In the genomic region with DNA sequence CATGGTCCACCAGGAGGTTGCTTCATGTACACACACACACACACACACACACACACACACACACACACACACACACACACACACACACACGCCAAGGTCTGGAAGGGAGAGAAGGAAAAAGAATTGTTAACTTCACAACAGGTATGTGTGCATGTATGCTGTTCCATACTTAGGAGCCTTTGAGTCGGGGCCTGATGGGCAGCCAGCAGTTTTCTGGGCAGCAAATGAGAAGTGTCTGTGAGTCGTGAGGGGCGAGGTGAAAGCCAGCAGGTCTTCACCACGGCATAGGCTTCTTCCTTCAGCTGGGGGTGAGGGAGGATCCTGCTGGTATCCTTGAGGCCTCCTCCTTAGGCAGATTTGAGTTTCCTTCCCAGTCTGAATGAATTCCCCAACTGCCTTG, we compare ENCODE assay signal across 24 mouse cellular contexts.
DNase-seq lines count a peak whose midpoint lies in the region; ATAC-seq and TF ChIP-seq lines count a peak whose summit lies in the region.
"Had no signal": no experiment of that assay in that cellular context is flagged by ENCODE, and none has a peak within 500 bp of the region (broad histone marks: within the 10 kb centered on the region; RNA-seq: fewer than 3 reads in every experiment).

No protein-coding gene starts in this region.

- H3K9me3 ChIP-seq in heart, embryonic 10.5 days = no peaks in the 10 kb centered on the region
- no peaks in the 10 kb centered on the region for H3K9me3 ChIP-seq in liver, postnatal 0 days (ENCODE audit: low read length)
- H3K9me3 ChIP-seq in liver, embryonic 12.5 days (replicated peaks) = no peaks in the 10 kb centered on the region
- H3K9me3 ChIP-seq: embryonic facial prominence, embryonic 12.5 days; embryonic facial prominence, embryonic 15.5 days; forebrain, embryonic 12.5 days; heart, embryonic 12.5 days; heart, embryonic 15.5 days; hindbrain, embryonic 12.5 days; hindbrain, embryonic 15.5 days had no signal

- H3K36me3 ChIP-seq in heart, embryonic 10.5 days = no peaks in the 10 kb centered on the region
- no peaks in the 10 kb centered on the region for H3K36me3 ChIP-seq in liver, postnatal 0 days (replicated peaks; ENCODE audit: insufficient read depth, low read length)
- no peaks in the 10 kb centered on the region for H3K36me3 ChIP-seq in liver, embryonic 12.5 days
- H3K36me3 ChIP-seq: embryonic facial prominence, embryonic 12.5 days; embryonic facial prominence, embryonic 15.5 days; forebrain, embryonic 12.5 days; heart, embryonic 12.5 days; heart, embryonic 15.5 days; hindbrain, embryonic 12.5 days; hindbrain, embryonic 15.5 days had no signal

- H3K4me3 ChIP-seq in heart, embryonic 10.5 days = no peak overlapping the region
- H3K4me3 ChIP-seq in liver, postnatal 0 days (ENCODE audit: low read depth, low read length) = no peak overlapping the region
- H3K4me3 ChIP-seq in liver, embryonic 12.5 days = no peak overlapping the region
- H3K4me3 ChIP-seq: embryonic facial prominence, embryonic 12.5 days; embryonic facial prominence, embryonic 15.5 days; forebrain, embryonic 12.5 days; heart, embryonic 12.5 days; heart, embryonic 15.5 days; hindbrain, embryonic 12.5 days; hindbrain, embryonic 15.5 days had no signal

- no peak overlapping the region for H3K27ac ChIP-seq in heart, embryonic 10.5 days
- no peak overlapping the region for H3K27ac ChIP-seq in liver, postnatal 0 days (ENCODE audit: low read depth)
- H3K27ac ChIP-seq in liver, embryonic 12.5 days = no peak overlapping the region
- H3K27ac ChIP-seq: embryonic facial prominence, embryonic 12.5 days; embryonic facial prominence, embryonic 15.5 days; forebrain, embryonic 12.5 days; heart, embryonic 15.5 days; hindbrain, embryonic 12.5 days; hindbrain, embryonic 15.5 days had no signal

- TF ChIP-seq EP300 in liver, postnatal 0 days (IDR thresholded peaks at IDR 0.05; ENCODE audit: low read depth) = no peak

- H3K4me1 ChIP-seq in heart, embryonic 10.5 days = no peaks in the 10 kb centered on the region
- H3K4me1 ChIP-seq in liver, postnatal 0 days (ENCODE audit: insufficient read depth) = no peaks in the 10 kb centered on the region
- no peaks in the 10 kb centered on the region for H3K4me1 ChIP-seq in liver, embryonic 12.5 days
- H3K4me1 ChIP-seq: heart, embryonic 12.5 days; heart, embryonic 15.5 days; hindbrain, embryonic 12.5 days had no signal

- no peak overlapping the region for H3K9ac ChIP-seq in liver, postnatal 0 days (replicated peaks)
- H3K9ac ChIP-seq in liver, embryonic 12.5 days = no peak overlapping the region
- H3K9ac ChIP-seq: embryonic facial prominence, embryonic 12.5 days; embryonic facial prominence, embryonic 15.5 days; forebrain, embryonic 12.5 days; heart, embryonic 12.5 days; heart, embryonic 15.5 days; hindbrain, embryonic 12.5 days; hindbrain, embryonic 15.5 days had no signal

- no peak for ATAC-seq in liver, postnatal 0 days
- no peak for ATAC-seq in liver, embryonic 12.5 days
- ATAC-seq: CD4-positive, CD25-positive, alpha-beta regulatory T cell, adult 4 months; forebrain, embryonic 16.5 days had no signal

- WGBS in heart, embryonic 10.5 days = 71% methylated on average over 4 of the region's 5 CpGs
- WGBS in liver, postnatal 0 days (ENCODE audit: insufficient replicate concordance) = 66% methylated on average over 4 of the region's 5 CpGs
- WGBS in liver, embryonic 12.5 days (ENCODE audit: insufficient replicate concordance) = 41% methylated on average over 5 of the region's 5 CpGs

- TF ChIP-seq CTCF in liver, postnatal 0 days (IDR thresholded peaks at IDR 0.05; ENCODE audit: low read depth) = no peak

- peak; percentile 52 for DNase-seq in heart, embryonic 10.5 days (ENCODE audit: low spot score)
- no peak for DNase-seq in heart, postnatal 25 days (ENCODE audit: low spot score)
- peak; percentile 6 for DNase-seq in liver, postnatal 0 days
- DNase-seq in urinary bladder, adult 2 months (ENCODE audit: low spot score) = peak; percentile 5
- no peak for DNase-seq in urinary bladder, adult 18-20 months (ENCODE audit: low spot score in 2 of 2)
- DNase-seq: adrenal gland, adult 2 months; adrenal gland, postnatal 14 days; cerebellum, adult 11 months; cerebellum, adult 2 months; cerebellum, adult 9-11 months; cerebellum, postnatal 25 days; gastrocnemius, postnatal 10 days; gastrocnemius, postnatal 36 days; heart, postnatal 10 days had no signal

- H3K27me3 ChIP-seq in heart, embryonic 10.5 days (ENCODE audit: insufficient read depth, poor library complexity, severe bottlenecking) = peaks cover 4% of the 10 kb centered on the region; the same call in 1 of the 2 replicates
- H3K27me3 ChIP-seq in liver, postnatal 0 days (ENCODE audit: insufficient read depth, low read length) = no peaks in the 10 kb centered on the region
- H3K27me3 ChIP-seq in liver, embryonic 12.5 days (replicated peaks) = no peaks in the 10 kb centered on the region
- H3K27me3 ChIP-seq: embryonic facial prominence, embryonic 12.5 days; embryonic facial prominence, embryonic 15.5 days; heart, embryonic 15.5 days had no signal

- no peak overlapping the region for H3K4me2 ChIP-seq in liver, postnatal 0 days (ENCODE audit: low read depth, low read length)
- H3K4me2 ChIP-seq in liver, embryonic 12.5 days = no peak overlapping the region
- H3K4me2 ChIP-seq: embryonic facial prominence, embryonic 12.5 days; embryonic facial prominence, embryonic 15.5 days; forebrain, embryonic 12.5 days; heart, embryonic 12.5 days; heart, embryonic 15.5 days; hindbrain, embryonic 12.5 days; hindbrain, embryonic 15.5 days had no signal

- intact Hi-C loops in heart, postnatal 25 days (cut with DNase I) = no loop called here

Comparison
In these comparisons a context has a peak if more than half of its experiments do, and no peak if none do; other contexts are left out.
1. DNase-seq: peak in heart, embryonic 10.5 days (single experiment), liver, postnatal 0 days (single experiment) and urinary bladder, adult 2 months (single experiment); none in heart, postnatal 25 days (single experiment) and urinary bladder, adult 18-20 months (0 of 2).